Mouse (Mus musculus): ENCODE data around the gene Entr1. TPM values are rescaled to one million over a fixed set of nuclear protein-coding genes. Genes with fewer than 3 reads are reported as not detected.
"Not testable (repeated sequence)": the region's sequence is repeated elsewhere in the genome, so short reads cannot be mapped to it uniquely, and the experiment has no call there.

The Entr1 gene
- polyA plus RNA-seq, 1 experiment from 2014 or later: 74.9 TPM

DNA sequence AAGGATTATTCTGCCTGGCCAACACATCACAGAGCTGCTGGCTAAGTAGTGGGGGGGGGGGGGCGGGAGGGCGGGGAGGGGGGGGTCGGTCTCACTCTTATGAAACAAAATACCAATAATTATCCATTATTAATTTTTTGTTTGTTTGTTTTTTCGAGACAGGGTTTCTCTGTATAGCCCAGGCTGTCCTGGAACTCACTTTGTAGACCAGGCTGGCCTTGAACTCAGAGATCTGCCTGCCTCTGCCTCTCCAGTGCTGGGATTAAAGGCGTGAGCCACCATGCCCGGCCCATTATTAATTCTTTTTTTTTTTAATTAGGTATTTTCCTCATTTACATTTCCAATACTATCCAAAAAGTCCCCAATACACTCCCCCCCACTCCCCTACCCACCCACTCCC is 8.2 kb downstream of the Entr1 start:
- peaks cover 74% of the 10 kb centered on the region for H3K36me3 ChIP-seq
- peak overlapping the region; percentile 95 for H3K4me2 ChIP-seq
- peak overlapping the region; percentile 91 for H3K4me3 ChIP-seq
- peak overlapping the region; percentile 86 for H3K9ac ChIP-seq
- 27% methylated on average over 5 of the region's 6 CpGs for WGBS (ENCODE audit: insufficient replicate concordance)
- ATAC-seq; H3K9me3 ChIP-seq (replicated peaks); H3K27me3 ChIP-seq (replicated peaks): not testable (repeated sequence)
- H3K27ac ChIP-seq: peak overlapping the region; percentile 77; the same call in 1 of the 2 replicates
- peaks cover 20% of the 10 kb centered on the region for H3K4me1 ChIP-seq

GRCm38 (mm10) chr2:26380131-26380771 is 8.9 kb downstream of the Entr1 start, which contains the start of gene Snapc4:
TSS of gene Snapc4 (minus strand) at chr2:26380653.
- H3K4me3 ChIP-seq: peak within 1 kb of the TSS; percentile 91
- WGBS (ENCODE audit: insufficient replicate concordance): under 1% methylated on average over 38 of the region's 38 CpGs
- H3K27me3 ChIP-seq (replicated peaks): no peaks in the 10 kb centered on the region
- peaks cover 74% of the 10 kb centered on the region for H3K36me3 ChIP-seq
- peak within 1 kb of the TSS; percentile 86 for H3K9ac ChIP-seq
- H3K4me2 ChIP-seq: peak within 1 kb of the TSS; percentile 95
- ATAC-seq: peak; percentile 93
- no peaks in the 10 kb centered on the region for H3K9me3 ChIP-seq (replicated peaks)
- H3K4me1 ChIP-seq: peaks cover 20% of the 10 kb centered on the region
- peak within 1 kb of the TSS; percentile 77 for H3K27ac ChIP-seq

DNA sequence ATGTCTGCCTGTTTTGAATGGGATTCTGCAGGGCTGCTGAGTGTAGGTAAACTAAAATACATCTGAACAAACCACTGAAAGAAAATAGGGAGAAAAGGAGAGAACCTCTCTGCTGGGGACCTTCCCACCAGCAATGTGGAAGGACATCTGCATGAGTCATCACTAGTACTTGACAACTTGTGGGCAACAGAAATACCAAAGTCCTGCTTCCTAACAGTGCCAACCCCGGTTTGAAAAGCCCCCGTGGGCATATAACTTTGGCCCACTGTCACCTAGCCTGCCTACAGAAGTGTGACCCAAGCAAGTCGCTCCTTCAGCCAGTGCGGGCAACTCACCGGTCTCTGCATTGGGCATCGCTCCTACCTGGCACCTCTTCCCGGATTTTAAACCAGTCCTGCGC is 16.7 kb downstream of the Entr1 start:
- H3K36me3 ChIP-seq: peaks cover 100% of the 10 kb centered on the region
- H3K4me3 ChIP-seq: no peak overlapping the region
- H3K4me1 ChIP-seq: no peaks in the 10 kb centered on the region
- H3K27me3 ChIP-seq (replicated peaks): no peaks in the 10 kb centered on the region
- no peak overlapping the region for H3K4me2 ChIP-seq
- no peak overlapping the region for H3K27ac ChIP-seq
- no peaks in the 10 kb centered on the region for H3K9me3 ChIP-seq (replicated peaks)
- no peak for ATAC-seq
- no peak overlapping the region for H3K9ac ChIP-seq
- WGBS (ENCODE audit: insufficient replicate concordance): 87% methylated on average over 8 of the region's 8 CpGs

DNA sequence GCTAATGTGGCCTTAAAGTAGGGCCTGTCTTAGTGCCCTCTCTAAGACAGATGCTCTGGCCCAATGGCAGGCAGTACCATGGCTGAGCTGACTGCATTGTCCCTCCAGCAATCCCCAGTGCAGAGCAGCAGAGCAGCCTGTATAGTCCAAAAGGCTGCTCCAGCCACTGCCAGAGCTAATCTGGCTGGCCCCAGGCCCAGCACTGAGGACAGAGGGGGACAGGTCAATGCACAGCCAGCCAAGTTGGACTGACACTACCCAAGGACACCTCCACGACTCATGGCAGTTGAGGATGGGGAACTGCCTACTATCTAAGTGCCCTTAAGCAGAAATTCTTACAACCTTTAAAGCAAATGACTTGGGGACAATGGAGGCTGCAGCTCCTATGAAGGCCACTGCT is 20.5 kb downstream of the Entr1 start:
- no peak for ATAC-seq
- WGBS (ENCODE audit: insufficient replicate concordance): 68% methylated on average over 1 of the region's 1 CpGs
- no peaks in the 10 kb centered on the region for H3K4me1 ChIP-seq
- no peak overlapping the region for H3K9ac ChIP-seq
- no peak overlapping the region for H3K27ac ChIP-seq
- H3K27me3 ChIP-seq (replicated peaks): no peaks in the 10 kb centered on the region
- no peaks in the 10 kb centered on the region for H3K9me3 ChIP-seq (replicated peaks)
- peaks cover 100% of the 10 kb centered on the region for H3K36me3 ChIP-seq
- no peak overlapping the region for H3K4me2 ChIP-seq
- no peak overlapping the region for H3K4me3 ChIP-seq

GRCm38 (mm10) chr2:26367911-26368310 is 21.2 kb downstream of the Entr1 start:
- Histone ChIP-seq H3K4me2 (no peak overlapping the region), H3K9ac (no peak overlapping the region), H3K4me3 (no peak overlapping the region), H3K27me3 (replicated peaks) (no peaks in the 10 kb centered on the region), H3K27ac (no peak overlapping the region), H3K9me3 (replicated peaks) (no peaks in the 10 kb centered on the region), H3K4me1 (no peaks in the 10 kb centered on the region), H3K36me3 (peaks cover 100% of the 10 kb centered on the region)
- no peak for ATAC-seq
- 86% methylated on average over 6 of the region's 6 CpGs for WGBS (ENCODE audit: insufficient replicate concordance)

DNA sequence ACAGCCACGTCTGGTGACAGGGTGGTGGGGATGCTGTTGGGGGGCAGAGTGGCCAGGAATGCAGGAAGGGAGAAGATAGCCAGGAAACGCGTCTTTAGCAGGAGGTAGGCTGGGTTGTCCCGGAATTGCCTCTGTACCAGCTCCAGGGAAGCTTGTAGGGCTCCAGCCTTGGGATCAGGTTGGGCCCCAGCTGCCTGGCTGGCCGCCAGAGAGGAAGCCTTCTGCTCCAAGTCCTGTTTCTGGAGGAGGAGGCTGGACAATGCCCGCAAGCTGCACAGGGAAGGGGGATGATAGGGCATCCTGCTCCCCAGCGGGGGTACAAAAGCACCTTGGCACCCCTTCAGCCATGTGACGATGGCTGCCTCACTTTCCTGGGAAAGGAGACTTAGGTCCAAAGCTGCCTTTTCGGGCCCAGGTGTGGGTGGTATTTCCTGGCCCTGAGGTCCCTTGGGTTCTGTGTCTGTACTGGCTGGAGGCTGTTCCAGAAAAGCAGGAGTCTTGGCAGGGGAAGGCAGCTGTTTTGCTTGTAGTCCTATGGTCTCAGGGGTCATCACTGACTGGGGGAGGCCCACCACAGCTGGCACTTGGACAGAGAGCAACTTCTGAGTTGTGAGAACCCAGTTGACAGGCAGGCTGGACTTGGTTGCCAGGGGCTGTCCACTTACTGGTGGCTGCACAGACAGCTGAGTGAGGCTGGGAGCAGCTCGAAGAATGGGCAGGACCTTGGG is 24.2 kb downstream of the Entr1 start:
- Histone ChIP-seq H3K36me3 (peaks cover 76% of the 10 kb centered on the region), H3K9me3 (replicated peaks) (no peaks in the 10 kb centered on the region), H3K27me3 (replicated peaks) (no peaks in the 10 kb centered on the region), H3K4me1 (no peaks in the 10 kb centered on the region), H3K4me2 (no peak overlapping the region), H3K27ac (no peak overlapping the region), H3K9ac (no peak overlapping the region), H3K4me3 (no peak overlapping the region)
- no peak for ATAC-seq
- 80% methylated on average over 10 of the region's 10 CpGs for WGBS (ENCODE audit: insufficient replicate concordance)

DNA sequence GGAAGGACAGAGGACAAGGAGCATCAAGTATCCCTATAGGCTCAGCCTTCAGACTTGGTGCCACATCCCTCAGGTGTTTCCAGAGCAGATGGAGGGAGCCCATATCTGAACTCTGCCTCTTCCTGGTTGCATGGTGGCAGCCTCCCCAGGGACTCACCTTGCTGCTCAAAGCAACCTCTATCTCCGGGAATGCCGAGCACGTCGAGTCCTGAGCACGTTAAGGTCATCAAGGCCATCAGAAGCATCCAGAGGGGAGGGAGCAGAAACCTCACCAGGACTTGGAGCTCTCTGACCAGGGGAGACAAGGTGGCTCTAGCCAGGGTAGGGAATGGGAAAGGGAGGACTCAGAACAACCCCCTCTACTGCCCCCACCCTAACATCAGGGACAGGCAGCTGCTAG is 25.6 kb downstream of the Entr1 start:
- WGBS (ENCODE audit: insufficient replicate concordance): 74% methylated on average over 5 of the region's 5 CpGs
- Histone ChIP-seq H3K27me3 (replicated peaks) (no peaks in the 10 kb centered on the region), H3K36me3 (peaks cover 62% of the 10 kb centered on the region)

DNA sequence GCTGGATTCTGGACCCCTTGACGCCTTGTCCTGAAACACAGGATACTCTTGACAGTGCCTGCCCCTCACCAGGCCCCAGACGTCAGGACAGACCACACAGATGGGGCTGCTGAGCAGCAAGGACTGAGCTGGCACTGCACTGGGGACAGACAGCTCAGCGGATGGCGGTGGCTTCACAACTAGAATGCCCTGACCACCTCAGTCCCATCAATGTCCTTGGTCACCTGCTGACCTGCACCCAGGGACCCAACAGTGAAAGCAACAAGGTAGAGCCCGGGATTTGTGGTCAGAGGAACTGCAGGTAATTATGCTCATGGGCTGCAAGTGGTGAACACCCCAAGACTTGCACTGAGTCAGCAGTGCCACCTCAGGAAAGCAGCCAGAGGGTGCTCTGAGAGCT is 26.1 kb downstream of the Entr1 start:
- ATAC-seq: no peak
- H3K4me1 ChIP-seq: 0 out of 2 replicates have a peak, but pooled peaks cover 4% of the 10 kb centered on the region
- H3K9ac ChIP-seq: no peak overlapping the region
- no peaks in the 10 kb centered on the region for H3K27me3 ChIP-seq (replicated peaks)
- no peak overlapping the region for H3K27ac ChIP-seq
- peaks cover 57% of the 10 kb centered on the region for H3K36me3 ChIP-seq
- H3K9me3 ChIP-seq (replicated peaks): no peaks in the 10 kb centered on the region
- H3K4me3 ChIP-seq: no peak overlapping the region
- 77% methylated on average over 5 of the region's 5 CpGs for WGBS (ENCODE audit: insufficient replicate concordance)
- H3K4me2 ChIP-seq: no peak overlapping the region

More for the DNA sequence above, 25.6 kb downstream of the Entr1 start:
- Histone ChIP-seq H3K4me2 (no peak overlapping the region), H3K9me3 (replicated peaks) (no peaks in the 10 kb centered on the region), H3K9ac (no peak overlapping the region), H3K27ac (no peak overlapping the region), H3K4me1 (0 out of 2 replicates have a peak, but pooled peaks cover 4% of the 10 kb centered on the region), H3K4me3 (no peak overlapping the region)
- no peak for ATAC-seq

DNA sequence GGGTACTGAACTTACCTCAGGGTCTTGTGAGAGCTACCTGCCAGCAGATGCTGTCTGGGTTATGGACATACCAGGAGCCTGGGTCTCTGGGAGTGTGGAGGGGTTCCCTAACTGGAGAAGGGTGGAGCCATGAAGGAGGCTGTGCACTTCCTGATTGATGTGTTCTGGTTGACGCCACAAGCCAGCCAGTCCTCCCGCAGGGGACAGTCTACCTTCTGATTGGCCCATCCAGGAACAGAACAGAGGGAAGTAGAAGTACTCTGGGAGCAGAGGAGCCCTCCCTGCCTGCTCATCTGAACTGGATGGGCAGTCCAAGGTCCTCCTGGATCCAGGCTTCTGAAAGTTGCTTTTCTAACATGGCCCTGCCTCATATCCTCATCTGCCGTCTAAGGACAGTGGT is 28.3 kb downstream of the Entr1 start, which contains the start of gene Card9:
Gene Card9, minus strand, starts transcription at position 147 of the 400 bp plus-strand sequence.
- Histone ChIP-seq H3K4me2 (peak within 1 kb of the TSS; percentile 14; the same call in 1 of the 2 replicates), H3K27me3 (replicated peaks) (no peaks in the 10 kb centered on the region), H3K27ac (no peak within 1 kb of the TSS), H3K4me1 (0 out of 2 replicates have a peak, but pooled peaks cover 4% of the 10 kb centered on the region), H3K9ac (no peak within 1 kb of the TSS), H3K36me3 (peaks cover 35% of the 10 kb centered on the region), H3K9me3 (replicated peaks) (no peaks in the 10 kb centered on the region), H3K4me3 (no peak within 1 kb of the TSS; the same call in 1 of the 2 replicates)
- no peak for ATAC-seq
- 19% methylated on average over 3 of the region's 3 CpGs for WGBS (ENCODE audit: insufficient replicate concordance)

DNA sequence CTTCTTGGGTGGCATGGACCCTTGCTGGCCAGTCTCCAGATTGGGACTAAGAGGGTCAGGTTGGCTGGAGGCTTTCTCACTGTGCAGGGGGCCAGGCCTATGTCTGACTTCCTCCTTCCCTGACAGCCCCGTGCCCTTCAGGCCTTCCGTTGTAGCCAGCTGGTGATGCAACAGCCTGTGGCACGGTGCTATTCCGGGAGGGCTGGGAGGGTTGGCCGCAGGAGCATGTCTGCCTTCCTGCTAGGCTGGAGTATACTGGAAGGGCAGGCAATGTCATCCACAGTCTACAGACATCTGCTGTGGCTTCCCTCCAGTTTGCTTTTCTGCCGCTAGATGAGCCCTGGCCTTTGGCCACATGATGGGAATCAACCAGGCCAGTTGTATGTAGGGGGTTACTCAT is 29.1 kb downstream of the Entr1 start:
- WGBS (ENCODE audit: insufficient replicate concordance): 37% methylated on average over 6 of the region's 6 CpGs
- Histone ChIP-seq H3K9me3 (replicated peaks) (no peaks in the 10 kb centered on the region), H3K4me2 (peak overlapping the region; percentile 14; the same call in 1 of the 2 replicates), H3K27ac (no peak overlapping the region), H3K36me3 (peaks cover 27% of the 10 kb centered on the region), H3K27me3 (replicated peaks) (no peaks in the 10 kb centered on the region), H3K4me1 (0 out of 2 replicates have a peak, but pooled peaks cover 4% of the 10 kb centered on the region), H3K4me3 (no peak overlapping the region; the same call in 1 of the 2 replicates), H3K9ac (no peak overlapping the region)
- ATAC-seq: no peak

- H3K9ac ChIP-seq: no peak overlapping the region
- H3K9me3 ChIP-seq (replicated peaks): no peaks in the 10 kb centered on the region
- 0 out of 2 replicates have a peak, but pooled peaks cover 4% of the 10 kb centered on the region for H3K4me1 ChIP-seq
- H3K4me3 ChIP-seq: no peak overlapping the region
- peaks cover 15% of the 10 kb centered on the region for H3K36me3 ChIP-seq
- H3K27ac ChIP-seq: no peak overlapping the region
- H3K27me3 ChIP-seq (replicated peaks): no peaks in the 10 kb centered on the region
- ATAC-seq: peak; percentile 10; the same call in 1 of the 2 replicates
- H3K4me2 ChIP-seq: no peak overlapping the region
- 75% methylated on average over 13 of the region's 13 CpGs for WGBS (ENCODE audit: insufficient replicate concordance)
Measured at GRCm38 (mm10) chr2:26358667-26359320, 30.3 kb downstream of the Entr1 start.

DNA sequence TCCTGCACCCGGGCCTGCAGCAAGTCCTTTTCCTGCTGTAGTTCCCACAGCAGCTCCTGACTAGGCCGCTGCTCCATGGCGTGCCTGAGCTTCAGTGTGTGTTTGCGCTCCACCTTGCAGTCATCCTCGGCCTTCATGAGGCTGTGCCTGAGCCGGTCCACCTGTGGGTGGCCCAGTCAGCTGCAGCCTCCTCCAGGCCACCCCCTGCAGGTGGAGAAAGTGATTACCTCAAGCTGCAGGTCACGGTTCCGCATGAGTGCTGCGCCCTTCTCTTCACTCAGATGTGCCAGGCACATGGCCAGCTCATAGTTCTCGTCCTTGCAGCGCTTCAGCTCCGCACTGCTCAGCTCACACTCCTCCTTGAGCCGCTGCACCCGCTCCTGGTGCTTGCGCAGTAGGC is 31.6 kb downstream of the Entr1 start:
- Histone ChIP-seq H3K9ac (no peak overlapping the region), H3K4me2 (no peak overlapping the region), H3K9me3 (replicated peaks) (no peaks in the 10 kb centered on the region), H3K27ac (no peak overlapping the region), H3K4me1 (peaks cover 11% of the 10 kb centered on the region), H3K4me3 (no peak overlapping the region), H3K27me3 (replicated peaks) (no peaks in the 10 kb centered on the region), H3K36me3 (peaks cover 2% of the 10 kb centered on the region)
- no peak for ATAC-seq
- 64% methylated on average over 15 of the region's 15 CpGs for WGBS (ENCODE audit: insufficient replicate concordance)

All from liver, embryonic 12.5 days (tissue).